Mouse (Mus musculus) stomach, postnatal 0 days (tissue): ENCODE data around the gene Sema6d.

Experiments used
- CTCF ChIP-seq: IDR thresholded peaks from 2 replicates; pipeline ENCODE4 v1.5.1; 2016; ENCODE audit warnings: antibody characterized with exemption, low read depth, mild to moderate bottlenecking, moderate library complexity
- EP300 ChIP-seq: optimal IDR thresholded peaks from 2 replicates; pipeline ENCODE3; 2016; ENCODE audit warnings: antibody characterized with exemption

- no peak for TF ChIP-seq CTCF
- TF ChIP-seq EP300, result no peak
Measured at GRCm38 (mm10) chr2:124602379-124602913, 512.7 kb downstream of the Sema6d start.
